24 mouse cellular contexts compared by ENCODE assay signal in the genomic region with DNA sequence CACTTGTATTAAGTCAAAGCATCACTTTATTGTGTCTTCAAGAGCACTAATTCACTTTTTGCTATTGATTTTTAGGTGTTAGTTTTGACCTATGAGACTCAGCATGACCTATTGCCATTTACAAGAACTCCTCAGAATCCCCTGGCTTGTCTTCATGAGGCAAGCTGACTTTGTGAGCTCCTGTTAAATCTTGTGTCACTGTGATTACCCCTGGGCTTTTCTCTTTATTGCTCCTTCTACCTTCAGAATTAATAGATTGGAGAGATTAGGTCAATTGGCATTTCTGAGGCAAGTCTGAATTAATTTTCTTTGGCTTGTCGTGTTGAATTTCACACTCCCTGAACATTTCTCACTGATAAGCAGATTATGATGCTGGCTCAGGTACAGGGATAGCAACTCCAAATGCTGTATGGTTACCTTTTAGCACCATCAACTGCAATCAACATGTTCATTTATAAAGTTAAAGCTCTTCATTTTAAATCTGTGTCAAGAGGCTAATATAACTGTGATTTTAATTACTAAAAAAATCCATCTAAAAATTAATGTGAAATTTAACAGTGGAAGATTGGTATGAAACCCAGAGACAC. TPM values are rescaled to one million over a fixed set of nuclear protein-coding genes. Genes with fewer than 3 reads are reported as not detected.
DNase-seq lines count a peak whose midpoint lies in the region; ATAC-seq lines count a peak whose summit lies in the region.
"Had no signal": no experiment of that assay in that cellular context is flagged by ENCODE, and none has a peak within 500 bp of the region (broad histone marks: within the 10 kb centered on the region; RNA-seq: fewer than 3 reads in every experiment).

No protein-coding gene starts in this region.

- H3K36me3 ChIP-seq in hindbrain, embryonic 11.5 days (ENCODE audit: control insufficient read depth, insufficient read depth, low read length): no peaks in the 10 kb centered on the region
- H3K36me3 ChIP-seq in hindbrain, embryonic 14.5 days (replicated peaks; ENCODE audit: control insufficient read depth, insufficient read depth): no peaks in the 10 kb centered on the region
- no peaks in the 10 kb centered on the region for H3K36me3 ChIP-seq in midbrain, embryonic 12.5 days
- no peaks in the 10 kb centered on the region for H3K36me3 ChIP-seq in midbrain, embryonic 16.5 days (ENCODE audit: control insufficient read depth, insufficient read depth, low read length)
- H3K36me3 ChIP-seq in midbrain, embryonic 14.5 days (ENCODE audit: control insufficient read depth, insufficient read depth, low read length): no peaks in the 10 kb centered on the region
- H3K36me3 ChIP-seq: hindbrain, embryonic 13.5 days; intestine, embryonic 15.5 days had no signal

- no peaks in the 10 kb centered on the region for H3K9me3 ChIP-seq in hindbrain, embryonic 11.5 days (ENCODE audit: control insufficient read depth, low read length)
- H3K9me3 ChIP-seq in hindbrain, embryonic 14.5 days (ENCODE audit: control insufficient read depth, low read length): no peaks in the 10 kb centered on the region
- H3K9me3 ChIP-seq in midbrain, embryonic 12.5 days: no peaks in the 10 kb centered on the region
- H3K9me3 ChIP-seq in midbrain, embryonic 16.5 days (replicated peaks; ENCODE audit: control insufficient read depth, low read length, poor library complexity, severe bottlenecking): no peaks in the 10 kb centered on the region
- no peaks in the 10 kb centered on the region for H3K9me3 ChIP-seq in midbrain, embryonic 14.5 days (ENCODE audit: control insufficient read depth, low read length)
- H3K9me3 ChIP-seq: hindbrain, embryonic 13.5 days; intestine, embryonic 15.5 days had no signal

- H3K27me3 ChIP-seq in hindbrain, embryonic 11.5 days (ENCODE audit: control insufficient read depth, insufficient read depth, low read length): no peaks in the 10 kb centered on the region
- no peaks in the 10 kb centered on the region for H3K27me3 ChIP-seq in hindbrain, embryonic 14.5 days (ENCODE audit: control insufficient read depth, insufficient read depth, low read length)
- no peaks in the 10 kb centered on the region for H3K27me3 ChIP-seq in midbrain, embryonic 12.5 days
- no peaks in the 10 kb centered on the region for H3K27me3 ChIP-seq in midbrain, embryonic 16.5 days (ENCODE audit: control insufficient read depth, insufficient read depth, low read depth, low read length)
- no peaks in the 10 kb centered on the region for H3K27me3 ChIP-seq in midbrain, embryonic 14.5 days (ENCODE audit: control insufficient read depth, insufficient read depth, low read length)
- H3K27me3 ChIP-seq: hindbrain, embryonic 13.5 days; intestine, embryonic 15.5 days had no signal

- WGBS in hindbrain, embryonic 11.5 days: 45% methylated on average over 1 of the region's 1 CpGs
- WGBS in hindbrain, embryonic 14.5 days: 26% methylated on average over 1 of the region's 1 CpGs
- 10% methylated on average over 1 of the region's 1 CpGs for WGBS in midbrain, embryonic 12.5 days
- WGBS in midbrain, embryonic 16.5 days: 4% methylated on average over 1 of the region's 1 CpGs
- WGBS in midbrain, embryonic 14.5 days: 14% methylated on average over 1 of the region's 1 CpGs

- peak; percentile 7 for DNase-seq in hindbrain, embryonic 11.5 days (ENCODE audit: low spot score)
- no peak for DNase-seq in hindbrain, embryonic 14.5 days (ENCODE audit: low spot score)
- peak; percentile 44 for DNase-seq in midbrain, embryonic 14.5 days
- DNase-seq: adrenal gland, adult 2 months; adrenal gland, postnatal 14 days; cerebellum, adult 11-12 months; cerebellum, adult 9-10 months; cerebellum, postnatal 25 days; forebrain, postnatal 0 days; gastrocnemius, adult 2 months; gastrocnemius, postnatal 14 days; heart, adult 11 months had no signal

- H3K4me1 ChIP-seq in hindbrain, embryonic 11.5 days (replicated peaks; ENCODE audit: control insufficient read depth, insufficient read depth, low read length): no peaks in the 10 kb centered on the region
- no peaks in the 10 kb centered on the region for H3K4me1 ChIP-seq in hindbrain, embryonic 14.5 days (replicated peaks; ENCODE audit: control insufficient read depth, insufficient read depth, low read length)
- peaks cover 5% of the 10 kb centered on the region; the same call in 1 of the 2 replicates for H3K4me1 ChIP-seq in midbrain, embryonic 12.5 days
- H3K4me1 ChIP-seq in midbrain, embryonic 16.5 days (ENCODE audit: control insufficient read depth, insufficient read depth, low read length): no peaks in the 10 kb centered on the region
- H3K4me1 ChIP-seq in midbrain, embryonic 14.5 days (ENCODE audit: control insufficient read depth, insufficient read depth, low read length): peaks cover 7% of the 10 kb centered on the region; the same call in 1 of the 2 replicates
- H3K4me1 ChIP-seq: intestine, embryonic 15.5 days had no signal

- H3K4me2 ChIP-seq in hindbrain, embryonic 11.5 days (replicated peaks; ENCODE audit: low read depth, low read length): no peak overlapping the region
- no peak overlapping the region for H3K4me2 ChIP-seq in hindbrain, embryonic 14.5 days (replicated peaks)
- H3K4me2 ChIP-seq in midbrain, embryonic 12.5 days (replicated peaks): no peak overlapping the region
- H3K4me2 ChIP-seq in midbrain, embryonic 16.5 days (ENCODE audit: low read length): no peak overlapping the region
- H3K4me2 ChIP-seq in midbrain, embryonic 14.5 days (ENCODE audit: low read length): no peak overlapping the region
- H3K4me2 ChIP-seq: heart, embryonic 11.5 days; hindbrain, embryonic 13.5 days; intestine, embryonic 15.5 days had no signal

- H3K27ac ChIP-seq in hindbrain, embryonic 11.5 days (ENCODE audit: low read depth, low read length): no peak overlapping the region
- no peak overlapping the region for H3K27ac ChIP-seq in hindbrain, embryonic 14.5 days
- H3K27ac ChIP-seq in midbrain, embryonic 12.5 days (replicated peaks): no peak overlapping the region
- no peak overlapping the region for H3K27ac ChIP-seq in midbrain, embryonic 16.5 days (ENCODE audit: low read length)
- H3K27ac ChIP-seq in midbrain, embryonic 14.5 days (replicated peaks; ENCODE audit: low read depth, low read length): no peak overlapping the region
- H3K27ac ChIP-seq: gastrocnemius, adult 2 months; hindbrain, embryonic 13.5 days; intestine, embryonic 15.5 days had no signal

- no peak for ATAC-seq in hindbrain, embryonic 11.5 days (ENCODE audit: low FRiP score)
- ATAC-seq in hindbrain, embryonic 14.5 days (ENCODE audit: low FRiP score): no peak
- ATAC-seq in midbrain, embryonic 12.5 days (ENCODE audit: low FRiP score, low read depth): 0 out of 2 replicates have a peak, but pooled peaks have one; percentile 12
- no peak for ATAC-seq in midbrain, embryonic 16.5 days
- ATAC-seq in midbrain, embryonic 14.5 days (ENCODE audit: low FRiP score, low TSS enrichment): no peak
- ATAC-seq in erythroid progenitor cell, adult 5-6 weeks (replicated peaks; ENCODE audit: low FRiP score, poor library complexity, severe bottlenecking): no peak
- ATAC-seq: CD4-positive, CD25-positive, alpha-beta regulatory T cell, adult 4 months; forebrain, embryonic 14.5 days; forebrain, postnatal 0 days; intestine, embryonic 15.5 days had no signal

- no peak overlapping the region for H3K4me3 ChIP-seq in hindbrain, embryonic 11.5 days (ENCODE audit: low read depth, low read length)
- H3K4me3 ChIP-seq in hindbrain, embryonic 14.5 days (replicated peaks; ENCODE audit: low read length): no peak overlapping the region
- no peak overlapping the region for H3K4me3 ChIP-seq in midbrain, embryonic 12.5 days
- H3K4me3 ChIP-seq in midbrain, embryonic 16.5 days (ENCODE audit: low read depth, low read length): no peak overlapping the region
- H3K4me3 ChIP-seq in midbrain, embryonic 14.5 days (replicated peaks; ENCODE audit: low read depth, low read length): no peak overlapping the region
- H3K4me3 ChIP-seq: gastrocnemius, adult 2 months; hindbrain, embryonic 13.5 days; intestine, embryonic 15.5 days had no signal

- no peak overlapping the region for H3K9ac ChIP-seq in hindbrain, embryonic 11.5 days (ENCODE audit: low read depth, low read length)
- H3K9ac ChIP-seq in hindbrain, embryonic 14.5 days: no peak overlapping the region
- H3K9ac ChIP-seq in midbrain, embryonic 12.5 days (replicated peaks): no peak overlapping the region
- H3K9ac ChIP-seq in midbrain, embryonic 16.5 days (ENCODE audit: low read depth, low read length): no peak overlapping the region
- no peak overlapping the region for H3K9ac ChIP-seq in midbrain, embryonic 14.5 days (replicated peaks; ENCODE audit: low read length)
- H3K9ac ChIP-seq: forebrain, postnatal 0 days; hindbrain, embryonic 13.5 days; intestine, embryonic 15.5 days had no signal

RNA-seq across cellular contexts. Expression of gene Pcdh9, which starts 44.3 kb away (rescaled TPM):
- polyA plus RNA-seq in hindbrain, embryonic 11.5 days (2014; fragmentation: Nextera tagmentation; extraction: Ambion mirVana): 41.3 and 50.9 TPM in 2 replicates
- polyA plus RNA-seq in hindbrain, embryonic 14.5 days (2014; fragmentation: Nextera tagmentation; extraction: Ambion mirVana): 177 and 185 TPM in 2 replicates
- 71.7 and 79.8 TPM in 2 replicates for polyA plus RNA-seq in midbrain, embryonic 12.5 days (2016; fragmentation: Nextera tagmentation; extraction: Ambion mirVana)
- 179 and 187 TPM in 2 replicates for polyA plus RNA-seq in midbrain, embryonic 16.5 days (2015; fragmentation: Nextera tagmentation; extraction: Ambion mirVana)
- 107 and 131 TPM in 2 replicates for polyA plus RNA-seq in midbrain, embryonic 14.5 days (2014; fragmentation: Nextera tagmentation; extraction: Ambion mirVana)
- total RNA-seq in erythroid progenitor cell, adult 5-6 weeks (2015; ENCODE audit: low replicate concordance): not detected in 2 replicates
- not detected in 2 replicates for total RNA-seq in erythroid progenitor cell, adult 5-6 weeks (2017; ENCODE audit: low replicate concordance)
- total RNA-seq: common myeloid progenitor, adult 5-6 weeks; hematopoietic stem cell, adult 5-6 weeks; MEL had no signal
- polyA plus RNA-seq: C2C12; CD4-positive, CD25-positive, alpha-beta regulatory T cell, adult 4 months had no signal
